Mouse (Mus musculus): Measurements from ENCODE around the gene Olfr641. TPM values are rescaled to one million over a fixed set of nuclear protein-coding genes. Genes with fewer than 3 reads are reported as not detected.

Gene Olfr641
- polyA plus RNA-seq, 1 experiment = not detected

GRCm38 (mm10) chr7:104025473-104025872 is 9.8 kb upstream of the Olfr641 start, which contains the start of gene Olfr640:
Olfr640 (minus strand) TSS chr7:104025573.
- TF ChIP-seq CTCF (IDR thresholded peaks at IDR 0.05; ENCODE audit: low read depth, low read length) (no peak), EP300 (IDR thresholded peaks at IDR 0.05; ENCODE audit: insufficient read depth, low read depth, low read length) (no peak), POLR2A (IDR thresholded peaks at IDR 0.05; ENCODE audit: insufficient read depth, low read length) (no peak)
- Histone ChIP-seq H3K36me3 (ENCODE audit: control insufficient read depth, insufficient read depth, low read length, poor library complexity, severe bottlenecking) (no peaks in the 10 kb centered on the region), H3K9me3 (replicated peaks; ENCODE audit: control insufficient read depth, insufficient read depth, low read length, poor library complexity, severe bottlenecking) (no peaks in the 10 kb centered on the region), H3K27ac (ENCODE audit: insufficient read depth, low read length) (no peak within 1 kb of the TSS), H3K4me3 (ENCODE audit: low read depth, low read length) (no peak within 1 kb of the TSS), H3K9ac (ENCODE audit: low read depth, poor library complexity, severe bottlenecking) (no peak within 1 kb of the TSS), H3K4me1 (ENCODE audit: control insufficient read depth, insufficient read depth, low read length) (no peaks in the 10 kb centered on the region), H3K27me3 (ENCODE audit: control insufficient read depth, insufficient read depth, low read length, poor library complexity, severe bottlenecking) (no peaks in the 10 kb centered on the region; the same call in 1 of the 2 replicates)

GRCm38 (mm10) chr7:104026978-104027377 is 8.3 kb upstream of the Olfr641 start:
- Histone ChIP-seq H3K9ac (ENCODE audit: low read depth, poor library complexity, severe bottlenecking) (no peak overlapping the region), H3K9me3 (replicated peaks; ENCODE audit: control insufficient read depth, insufficient read depth, low read length, poor library complexity, severe bottlenecking) (no peaks in the 10 kb centered on the region), H3K27ac (ENCODE audit: insufficient read depth, low read length) (no peak overlapping the region), H3K27me3 (ENCODE audit: control insufficient read depth, insufficient read depth, low read length, poor library complexity, severe bottlenecking) (no peaks in the 10 kb centered on the region), H3K4me1 (ENCODE audit: control insufficient read depth, insufficient read depth, low read length) (no peaks in the 10 kb centered on the region), H3K36me3 (ENCODE audit: control insufficient read depth, insufficient read depth, low read length, poor library complexity, severe bottlenecking) (no peaks in the 10 kb centered on the region), H3K4me3 (ENCODE audit: low read depth, low read length) (no peak overlapping the region)
- TF ChIP-seq CTCF (IDR thresholded peaks at IDR 0.05; ENCODE audit: low read depth, low read length) (no peak), POLR2A (IDR thresholded peaks at IDR 0.05; ENCODE audit: insufficient read depth, low read length) (no peak), EP300 (IDR thresholded peaks at IDR 0.05; ENCODE audit: insufficient read depth, low read depth, low read length) (no peak)

GRCm38 (mm10) chr7:104050745-104051144 is 15.5 kb downstream of the Olfr641 start:
- TF ChIP-seq CTCF (IDR thresholded peaks at IDR 0.05; ENCODE audit: low read depth, low read length) (no peak), EP300 (IDR thresholded peaks at IDR 0.05; ENCODE audit: insufficient read depth, low read depth, low read length) (no peak), POLR2A (IDR thresholded peaks at IDR 0.05; ENCODE audit: insufficient read depth, low read length) (no peak)
- H3K9me3 ChIP-seq (replicated peaks; ENCODE audit: control insufficient read depth, insufficient read depth, low read length, poor library complexity, severe bottlenecking) = no peaks in the 10 kb centered on the region
- H3K4me3 ChIP-seq (ENCODE audit: low read depth, low read length) = no peak overlapping the region
- H3K27me3 ChIP-seq (ENCODE audit: control insufficient read depth, insufficient read depth, low read length, poor library complexity, severe bottlenecking) = no peaks in the 10 kb centered on the region
- H3K36me3 ChIP-seq (ENCODE audit: control insufficient read depth, insufficient read depth, low read length, poor library complexity, severe bottlenecking) = no peaks in the 10 kb centered on the region
- H3K9ac ChIP-seq (ENCODE audit: low read depth, poor library complexity, severe bottlenecking) = no peak overlapping the region
- no peaks in the 10 kb centered on the region for H3K4me1 ChIP-seq (ENCODE audit: control insufficient read depth, insufficient read depth, low read length)
- H3K27ac ChIP-seq (ENCODE audit: insufficient read depth, low read length) = no peak overlapping the region

GRCm38 (mm10) chr7:104052566-104052965 is 17.3 kb downstream of the Olfr641 start, which contains the start of gene Olfr642:
Olfr642 (minus strand) TSS chr7:104052666.
- no peaks in the 10 kb centered on the region for H3K36me3 ChIP-seq (ENCODE audit: control insufficient read depth, insufficient read depth, low read length, poor library complexity, severe bottlenecking)
- TF ChIP-seq CTCF (IDR thresholded peaks at IDR 0.05; ENCODE audit: low read depth, low read length) (no peak), POLR2A (IDR thresholded peaks at IDR 0.05; ENCODE audit: insufficient read depth, low read length) (no peak), EP300 (IDR thresholded peaks at IDR 0.05; ENCODE audit: insufficient read depth, low read depth, low read length) (no peak)
- no peak within 1 kb of the TSS for H3K27ac ChIP-seq (ENCODE audit: insufficient read depth, low read length)
- no peak within 1 kb of the TSS for H3K4me3 ChIP-seq (ENCODE audit: low read depth, low read length)
- no peaks in the 10 kb centered on the region for H3K27me3 ChIP-seq (ENCODE audit: control insufficient read depth, insufficient read depth, low read length, poor library complexity, severe bottlenecking)
- no peaks in the 10 kb centered on the region for H3K4me1 ChIP-seq (ENCODE audit: control insufficient read depth, insufficient read depth, low read length)
- no peaks in the 10 kb centered on the region for H3K9me3 ChIP-seq (replicated peaks; ENCODE audit: control insufficient read depth, insufficient read depth, low read length, poor library complexity, severe bottlenecking)
- no peak within 1 kb of the TSS for H3K9ac ChIP-seq (ENCODE audit: low read depth, poor library complexity, severe bottlenecking)

GRCm38 (mm10) chr7:104059215-104059614 is 24.0 kb downstream of the Olfr641 start:
- Histone ChIP-seq H3K27ac (ENCODE audit: insufficient read depth, low read length) (no peak overlapping the region), H3K9me3 (replicated peaks; ENCODE audit: control insufficient read depth, insufficient read depth, low read length, poor library complexity, severe bottlenecking) (no peaks in the 10 kb centered on the region), H3K4me3 (ENCODE audit: low read depth, low read length) (no peak overlapping the region), H3K9ac (ENCODE audit: low read depth, poor library complexity, severe bottlenecking) (no peak overlapping the region), H3K36me3 (ENCODE audit: control insufficient read depth, insufficient read depth, low read length, poor library complexity, severe bottlenecking) (no peaks in the 10 kb centered on the region), H3K27me3 (ENCODE audit: control insufficient read depth, insufficient read depth, low read length, poor library complexity, severe bottlenecking) (no peaks in the 10 kb centered on the region), H3K4me1 (ENCODE audit: control insufficient read depth, insufficient read depth, low read length) (no peaks in the 10 kb centered on the region)
- TF ChIP-seq POLR2A (IDR thresholded peaks at IDR 0.05; ENCODE audit: insufficient read depth, low read length) (no peak), CTCF (IDR thresholded peaks at IDR 0.05; ENCODE audit: low read depth, low read length) (no peak), EP300 (IDR thresholded peaks at IDR 0.05; ENCODE audit: insufficient read depth, low read depth, low read length) (no peak)

- H3K9me3 ChIP-seq (replicated peaks; ENCODE audit: control insufficient read depth, insufficient read depth, low read length, poor library complexity, severe bottlenecking) = no peaks in the 10 kb centered on the region
- TF ChIP-seq CTCF (IDR thresholded peaks at IDR 0.05; ENCODE audit: low read depth, low read length) (no peak), EP300 (IDR thresholded peaks at IDR 0.05; ENCODE audit: insufficient read depth, low read depth, low read length) (no peak), POLR2A (IDR thresholded peaks at IDR 0.05; ENCODE audit: insufficient read depth, low read length) (no peak)
- no peak within 1 kb of the TSS for H3K27ac ChIP-seq (ENCODE audit: insufficient read depth, low read length)
- H3K9ac ChIP-seq (ENCODE audit: low read depth, poor library complexity, severe bottlenecking) = no peak within 1 kb of the TSS
- H3K36me3 ChIP-seq (ENCODE audit: control insufficient read depth, insufficient read depth, low read length, poor library complexity, severe bottlenecking) = no peaks in the 10 kb centered on the region
- H3K4me1 ChIP-seq (ENCODE audit: control insufficient read depth, insufficient read depth, low read length) = no peaks in the 10 kb centered on the region
- H3K4me3 ChIP-seq (ENCODE audit: low read depth, low read length) = no peak within 1 kb of the TSS
- no peaks in the 10 kb centered on the region for H3K27me3 ChIP-seq (ENCODE audit: control insufficient read depth, insufficient read depth, low read length, poor library complexity, severe bottlenecking)
Measured at GRCm38 (mm10) chr7:104061345-104061744, 26.1 kb downstream of the Olfr641 start, which contains the start of gene 4930516K23Rik. 4930516K23Rik (minus strand) TSS chr7:104061445.

Measured in ES-Bruce4 (cell line).